Mouse (Mus musculus) heart, embryonic 15.5 days (tissue): Measurements from ENCODE around the gene 4933428G20Rik. TPM values are rescaled to one million over a fixed set of nuclear protein-coding genes. Genes with fewer than 3 reads are reported as not detected.
A peak's percentile ranks its signal among the peaks of the same experiment; 100 is the strongest.

Experiments
- ATAC-seq: fragments of 200-750 bp; cut with Nextera tagmentation; replicated peaks from 2 replicates; pipeline ENCODE4 v1.8.0; 2017; ENCODE audit warnings: low read depth, moderate TSS enrichment; ENCODE audit not compliant: insufficient number of reproducible peaks, insufficient read depth, low FRiP score
- H3K27ac ChIP-seq: fragments of 300-500 bp; sonication (generic); 2 replicates; pipeline ENCODE4 v1.5.1; 2015; ENCODE audit warnings: mild to moderate bottlenecking, inconsistent platforms
- H3K27me3 ChIP-seq: fragments of 300-500 bp; sonication (generic); 2 replicates; pipeline ENCODE4 v1.6.1; 2015; ENCODE audit warnings: inconsistent platforms
- H3K36me3 ChIP-seq: fragments of 300-500 bp; sonication (generic); 2 replicates; pipeline ENCODE4 v1.6.1; 2015; ENCODE audit warnings: mild to moderate bottlenecking, inconsistent platforms
- H3K4me1 ChIP-seq: fragments of 300-500 bp; sonication (generic); replicated peaks from 2 replicates; pipeline ENCODE4 v1.6.1; 2015; ENCODE audit warnings: inconsistent platforms
- H3K4me2 ChIP-seq: fragments of 300-500 bp; sonication (generic); 2 replicates; pipeline ENCODE4 v1.6.1; 2015; ENCODE audit warnings: inconsistent platforms, mild to moderate bottlenecking, moderate library complexity
- H3K4me3 ChIP-seq: fragments of 300-500 bp; sonication (generic); 2 replicates; pipeline ENCODE4 v1.5.1; 2015; ENCODE audit warnings: mild to moderate bottlenecking, inconsistent platforms
- H3K9ac ChIP-seq: fragments of 300-500 bp; sonication (generic); 2 replicates; pipeline ENCODE4 v1.6.1; 2015; ENCODE audit warnings: mild to moderate bottlenecking, inconsistent platforms
- H3K9me3 ChIP-seq: fragments of 300-500 bp; sonication (generic); replicated peaks from 2 replicates; pipeline ENCODE4 v1.6.1; 2016; ENCODE audit warnings: inconsistent platforms
- WGBS: fragments of 180-500 bp; shearing (Covaris S2); methylation state at CpG from one replicate; pipeline ENCODE4 v1.1.7; 2015; ENCODE audit warnings: mixed read lengths; 5-methylcytosine and 5-hydroxymethylcytosine counted together
- polyA plus RNA-seq: library from polyadenylated mRNA; unstranded; fragments of >200 nt; fragmentation: Nextera tagmentation; extraction: Ambion mirVana; gene quantifications from 2 replicates; pipeline ENCODE4 v1.2.1, GENCODE M21; 2015

The 4933428G20Rik gene
- polyA plus RNA-seq = 0.78 and 1.0 TPM in 2 replicates

GRCm38 (mm10) chr11:97499865-97500719 lies at the start of gene 4933428G20Rik:
TSS of gene 4933428G20Rik (minus strand) at chr11:97500340.
- Histone ChIP-seq H3K27me3 (peaks cover 21% of the 10 kb centered on the region), H3K4me2 (peak within 1 kb of the TSS; percentile 38), H3K27ac (no peak within 1 kb of the TSS), H3K36me3 (peaks cover 36% of the 10 kb centered on the region), H3K4me3 (peak within 1 kb of the TSS; percentile 12), H3K9ac (no peak within 1 kb of the TSS), H3K4me1 (peaks cover 10% of the 10 kb centered on the region), H3K9me3 (no peaks in the 10 kb centered on the region)
- ATAC-seq = no peak; the same call in 1 of the 2 replicates
- WGBS = 48% methylated on average over 75 of the region's 88 CpGs

- no peaks in the 10 kb centered on the region for H3K9me3 ChIP-seq
- H3K4me2 ChIP-seq = no peak overlapping the region
- no peak for ATAC-seq
- peaks cover 98% of the 10 kb centered on the region for H3K27me3 ChIP-seq
- WGBS = 33% methylated on average over 8 of the region's 8 CpGs
- no peak overlapping the region for H3K4me3 ChIP-seq
- H3K27ac ChIP-seq = no peak overlapping the region
- H3K9ac ChIP-seq = no peak overlapping the region
- H3K4me1 ChIP-seq = peaks cover 13% of the 10 kb centered on the region
- H3K36me3 ChIP-seq = no peaks in the 10 kb centered on the region
Observed at GRCm38 (mm10) chr11:97548757-97549156, 48.6 kb upstream of the 4933428G20Rik start.

- no peak for ATAC-seq
- peaks cover 13% of the 10 kb centered on the region for H3K4me1 ChIP-seq
- no peak overlapping the region for H3K9ac ChIP-seq
- no peak overlapping the region for H3K4me2 ChIP-seq
- no peaks in the 10 kb centered on the region for H3K9me3 ChIP-seq
- H3K4me3 ChIP-seq = no peak overlapping the region
- no peak overlapping the region for H3K27ac ChIP-seq
- no peaks in the 10 kb centered on the region for H3K36me3 ChIP-seq
- 56% methylated on average over 12 of the region's 12 CpGs for WGBS
- H3K27me3 ChIP-seq = peaks cover 100% of the 10 kb centered on the region
Observed at GRCm38 (mm10) chr11:97547957-97548706, 48.0 kb upstream of the 4933428G20Rik start.

GRCm38 (mm10) chr11:97546804-97547411 lies 46.8 kb upstream of the 4933428G20Rik start:
- Histone ChIP-seq H3K4me3 (peak overlapping the region; percentile 62), H3K27me3 (peaks cover 99% of the 10 kb centered on the region), H3K4me2 (peak overlapping the region; percentile 98), H3K9me3 (no peaks in the 10 kb centered on the region), H3K36me3 (no peaks in the 10 kb centered on the region), H3K4me1 (peaks cover 13% of the 10 kb centered on the region), H3K9ac (peak overlapping the region; percentile 42), H3K27ac (no peak overlapping the region)
- no peak for ATAC-seq
- under 1% methylated on average over 51 of the region's 73 CpGs for WGBS

GRCm38 (mm10) chr11:97545808-97546560 lies 45.8 kb upstream of the 4933428G20Rik start:
- Histone ChIP-seq H3K36me3 (no peaks in the 10 kb centered on the region), H3K9me3 (no peaks in the 10 kb centered on the region), H3K4me1 (peaks cover 13% of the 10 kb centered on the region), H3K9ac (peak overlapping the region; percentile 42; the same call in 1 of the 2 replicates), H3K4me2 (peak overlapping the region; percentile 98), H3K27me3 (peaks cover 99% of the 10 kb centered on the region), H3K4me3 (peak overlapping the region; percentile 62), H3K27ac (no peak overlapping the region)
- WGBS = 5% methylated on average over 26 of the region's 26 CpGs
- no peak for ATAC-seq

- Histone ChIP-seq H3K4me1 (peaks cover 16% of the 10 kb centered on the region), H3K4me3 (no peak overlapping the region), H3K27ac (no peak overlapping the region), H3K9ac (no peak overlapping the region), H3K27me3 (peaks cover 94% of the 10 kb centered on the region), H3K9me3 (no peaks in the 10 kb centered on the region), H3K4me2 (no peak overlapping the region), H3K36me3 (no peaks in the 10 kb centered on the region)
- WGBS = 74% methylated on average over 9 of the region's 9 CpGs
- ATAC-seq = no peak
Observed at GRCm38 (mm10) chr11:97543883-97544282, 43.7 kb upstream of the 4933428G20Rik start.

- H3K27ac ChIP-seq = no peak overlapping the region
- WGBS = 56% methylated on average over 12 of the region's 12 CpGs
- no peak overlapping the region for H3K4me3 ChIP-seq
- H3K9ac ChIP-seq = no peak overlapping the region
- no peaks in the 10 kb centered on the region for H3K36me3 ChIP-seq
- no peaks in the 10 kb centered on the region for H3K9me3 ChIP-seq
- H3K4me1 ChIP-seq = peaks cover 16% of the 10 kb centered on the region
- H3K4me2 ChIP-seq = no peak overlapping the region
- peaks cover 94% of the 10 kb centered on the region for H3K27me3 ChIP-seq
- no peak for ATAC-seq
Observed at GRCm38 (mm10) chr11:97543181-97543733, 43.1 kb upstream of the 4933428G20Rik start.

- Histone ChIP-seq H3K4me1 (peaks cover 16% of the 10 kb centered on the region), H3K9ac (no peak overlapping the region), H3K4me2 (no peak overlapping the region), H3K9me3 (no peaks in the 10 kb centered on the region), H3K4me3 (no peak overlapping the region), H3K27ac (no peak overlapping the region), H3K27me3 (peaks cover 94% of the 10 kb centered on the region), H3K36me3 (no peaks in the 10 kb centered on the region)
- WGBS = 79% methylated on average over 22 of the region's 22 CpGs
- ATAC-seq = no peak
Observed at GRCm38 (mm10) chr11:97542171-97543150, 42.3 kb upstream of the 4933428G20Rik start.

- WGBS = 32% methylated on average over 3 of the region's 3 CpGs
- no peak for ATAC-seq
Observed at GRCm38 (mm10) chr11:97540604-97541003, 40.5 kb upstream of the 4933428G20Rik start.

GRCm38 (mm10) chr11:97540136-97540535 lies 40.0 kb upstream of the 4933428G20Rik start:
- Histone ChIP-seq H3K4me3 (no peak overlapping the region), H3K4me2 (no peak overlapping the region), H3K27ac (no peak overlapping the region), H3K4me1 (peaks cover 18% of the 10 kb centered on the region), H3K9me3 (no peaks in the 10 kb centered on the region), H3K36me3 (no peaks in the 10 kb centered on the region), H3K9ac (no peak overlapping the region), H3K27me3 (peaks cover 94% of the 10 kb centered on the region)
- no peak for ATAC-seq
- 59% methylated on average over 3 of the region's 3 CpGs for WGBS

More at GRCm38 (mm10) chr11:97540604-97541003, 40.5 kb upstream of the 4933428G20Rik start:
- Histone ChIP-seq H3K4me1 (peaks cover 16% of the 10 kb centered on the region), H3K27ac (no peak overlapping the region), H3K9me3 (no peaks in the 10 kb centered on the region), H3K27me3 (peaks cover 94% of the 10 kb centered on the region), H3K36me3 (no peaks in the 10 kb centered on the region), H3K9ac (no peak overlapping the region), H3K4me2 (no peak overlapping the region), H3K4me3 (no peak overlapping the region)
